Mouse (Mus musculus): ENCODE results near the gene Swap70.
"Not testable (repeated sequence)": the region's sequence is repeated elsewhere in the genome, so short reads cannot be mapped to it uniquely, and the experiment has no call there.

Gene Swap70

DNA sequence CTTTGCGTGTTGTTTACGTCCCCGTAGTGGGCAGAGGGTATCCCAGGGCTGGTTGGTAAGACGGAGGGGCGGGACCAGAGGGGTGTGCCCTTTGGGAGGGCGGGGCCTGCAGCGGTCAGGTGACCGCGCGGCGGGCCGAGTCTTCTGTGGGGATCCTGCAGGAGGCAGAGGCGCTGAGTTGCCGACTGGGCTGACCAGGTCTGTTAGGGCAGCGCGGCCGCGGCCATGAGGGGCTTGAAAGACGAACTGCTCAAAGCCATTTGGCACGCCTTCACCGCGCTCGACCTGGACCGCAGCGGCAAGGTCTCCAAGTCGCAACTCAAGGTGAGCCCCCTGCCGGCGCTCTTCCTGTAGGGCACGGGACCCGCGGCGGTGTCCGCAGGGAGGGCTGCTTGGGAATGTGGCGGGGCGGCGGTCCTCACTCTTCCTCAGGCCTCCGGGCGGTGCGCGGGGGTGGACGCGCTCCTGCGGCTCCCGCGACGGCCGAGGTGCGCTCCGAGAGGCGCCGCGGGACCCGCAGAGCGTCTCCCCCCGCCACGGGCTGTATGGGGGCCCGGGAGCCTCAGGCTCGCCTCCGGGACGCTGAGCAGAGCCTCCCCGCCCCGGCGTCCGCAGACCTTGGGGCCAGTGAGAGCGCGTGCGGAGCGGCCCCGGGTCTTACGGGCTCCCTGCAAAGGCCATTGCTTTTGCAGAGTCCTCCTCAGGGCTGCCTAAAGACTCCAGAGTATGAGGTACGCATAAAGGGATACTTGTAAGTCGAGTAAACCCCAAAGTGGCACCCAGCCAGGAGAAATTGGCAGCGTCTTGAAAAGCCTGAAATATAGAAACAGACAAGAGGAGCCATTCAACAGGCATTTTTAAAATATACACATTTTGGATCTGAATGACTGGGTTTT is at the start of gene Swap70:
Swap70 (plus strand) TSS at position 126 of the 896 bp plus-strand sequence.
- DNase-seq (ENCODE audit: low spot score in 2 of 2): peak; percentile 7 to 52

DNA sequence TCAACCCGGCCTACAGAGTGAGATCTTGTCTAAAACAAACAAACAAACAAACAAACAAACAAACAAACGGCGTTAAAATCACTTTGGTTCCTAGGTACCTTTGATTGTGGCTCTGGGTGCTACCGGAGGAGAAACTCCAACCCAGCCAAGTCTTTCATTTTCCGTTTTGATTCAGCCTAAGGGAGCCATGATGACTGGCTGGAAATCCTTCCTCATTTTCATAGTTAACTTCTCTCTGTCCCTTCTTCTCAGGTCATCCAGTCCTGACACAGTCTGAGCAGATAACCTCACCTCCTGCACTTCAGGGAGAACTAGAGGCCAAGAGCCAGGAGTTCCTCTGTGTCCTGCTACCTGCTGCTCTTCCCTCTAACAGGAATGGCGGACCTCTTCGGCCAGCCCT is 42.3 kb upstream of the Swap70 start:
- no peak for DNase-seq (ENCODE audit: low spot score in 2 of 2)

DNA sequence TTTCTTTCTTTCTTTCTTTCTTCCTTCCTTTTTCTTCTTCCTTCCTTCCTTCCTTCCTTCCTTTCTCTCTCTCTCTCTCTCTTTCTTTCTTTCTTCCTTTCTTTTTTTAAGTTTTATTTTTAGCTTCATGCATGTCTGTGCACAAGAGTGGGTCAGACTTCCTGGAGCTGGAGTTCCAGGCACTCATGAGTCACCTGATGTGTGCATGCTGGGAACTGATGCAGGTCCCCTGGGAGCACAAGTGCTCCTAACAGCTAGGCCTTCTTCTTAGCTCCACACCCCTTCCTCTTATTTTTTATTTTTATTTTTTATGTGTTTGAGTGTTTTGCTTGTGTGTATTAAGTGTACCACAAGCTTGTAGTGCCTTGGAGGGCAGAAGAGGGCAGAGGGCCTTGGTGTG is 40.9 kb upstream of the Swap70 start:
- DNase-seq (ENCODE audit: low spot score in 2 of 2): no peak

DNA sequence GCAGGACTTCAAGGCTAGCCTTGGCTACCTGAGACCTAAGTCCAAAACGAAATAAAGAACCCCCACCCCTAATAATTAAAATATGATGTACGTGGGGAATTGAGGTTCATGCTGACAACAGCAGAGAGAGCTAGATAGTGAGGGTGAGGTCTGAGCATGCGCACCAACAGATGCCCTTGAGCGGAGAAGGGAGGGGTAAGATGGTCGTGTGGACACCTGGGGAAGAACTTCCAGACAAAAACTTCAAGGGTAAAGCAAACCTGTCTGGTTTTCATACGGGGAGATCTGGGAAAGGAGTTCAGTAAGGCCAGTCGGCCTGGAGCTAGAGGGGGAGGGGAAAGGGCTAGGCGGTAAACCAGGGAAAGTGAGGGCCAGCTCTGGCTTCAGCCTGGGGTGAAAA is 40.1 kb upstream of the Swap70 start:
- DNase-seq (ENCODE audit: low spot score in 2 of 2): no peak

DNA sequence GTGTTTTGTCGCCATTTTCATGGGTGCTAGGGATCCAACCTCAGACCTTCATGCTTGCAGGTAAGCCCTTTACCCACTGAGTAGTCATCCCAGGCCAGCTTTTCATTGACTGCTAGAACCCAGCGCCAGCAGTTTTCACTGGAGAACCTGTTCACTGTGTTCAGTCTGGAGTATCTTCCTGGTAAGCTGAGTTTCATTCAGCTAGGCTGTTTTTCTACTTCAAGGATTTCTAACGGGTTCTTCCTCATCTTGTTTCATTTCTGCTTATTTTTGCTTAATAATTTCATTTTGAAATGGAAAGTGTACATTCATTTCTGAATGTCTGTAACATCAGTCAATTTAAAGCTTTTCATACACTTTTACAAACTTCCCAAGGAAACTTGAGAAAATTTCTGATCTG is 36.9 kb upstream of the Swap70 start:
- DNase-seq (ENCODE audit: low spot score in 2 of 2): no peak

DNA sequence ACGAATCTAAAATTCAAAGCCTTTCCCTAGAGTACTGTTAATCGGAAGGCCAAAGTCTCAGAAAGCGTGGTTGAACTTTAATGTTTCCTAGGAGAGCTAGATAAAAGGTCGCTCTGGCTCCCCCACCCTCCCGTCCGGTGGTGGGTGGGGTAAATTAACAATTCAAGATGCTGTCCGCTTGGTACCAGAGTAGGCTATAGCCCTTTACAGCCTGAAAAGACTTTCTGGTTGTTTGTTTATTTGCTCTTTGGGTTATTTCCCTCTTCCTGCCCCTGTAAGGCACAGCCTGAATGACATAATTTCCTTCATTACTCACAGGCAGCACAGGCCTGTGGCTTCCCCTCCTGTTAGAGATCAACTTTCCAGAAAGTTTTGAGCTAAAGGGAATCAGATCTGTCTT is 31.6 kb upstream of the Swap70 start:
- no peak for DNase-seq (ENCODE audit: low spot score in 2 of 2)

DNA sequence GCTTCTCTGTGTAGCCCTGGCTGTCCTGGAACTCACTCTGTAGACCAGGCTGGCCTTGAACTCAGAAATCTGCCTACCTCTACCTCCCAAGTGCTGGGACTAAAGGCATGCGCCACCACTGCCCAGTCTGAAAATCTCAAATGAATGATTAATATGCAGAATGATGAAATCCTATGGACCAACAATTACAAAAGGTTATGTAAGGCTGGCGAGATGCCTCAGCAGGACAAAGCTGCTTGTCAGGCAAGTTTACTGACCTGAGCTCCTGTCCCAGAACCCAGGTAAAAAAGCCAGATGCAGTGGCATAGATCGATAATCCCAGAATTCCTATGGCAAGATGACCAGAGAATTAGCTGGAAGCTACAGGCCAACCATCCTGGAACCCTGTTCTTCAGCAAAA is 28.3 kb upstream of the Swap70 start:
- no peak for DNase-seq (ENCODE audit: low spot score in 2 of 2)

DNA sequence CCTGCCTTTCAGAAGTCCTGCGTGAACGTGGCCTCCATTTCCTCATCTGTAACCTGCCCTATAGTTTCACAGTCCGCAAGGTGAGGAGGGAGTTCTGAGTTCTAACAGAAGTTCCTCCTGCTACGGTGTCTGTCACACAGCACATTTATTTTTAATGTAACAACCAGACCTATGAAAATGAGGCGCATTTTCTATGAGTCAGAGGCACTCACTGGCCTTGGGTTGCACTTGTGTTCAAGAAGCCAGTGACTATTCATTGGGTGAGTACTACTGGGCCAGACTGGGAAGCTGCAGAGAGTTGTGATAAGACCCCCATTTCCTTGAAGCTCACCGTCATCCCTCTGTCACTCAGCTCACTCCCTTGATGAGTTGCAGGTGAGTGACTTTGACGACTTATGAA is 24.3 kb upstream of the Swap70 start:
- no peak for DNase-seq (ENCODE audit: low spot score in 2 of 2)

DNA sequence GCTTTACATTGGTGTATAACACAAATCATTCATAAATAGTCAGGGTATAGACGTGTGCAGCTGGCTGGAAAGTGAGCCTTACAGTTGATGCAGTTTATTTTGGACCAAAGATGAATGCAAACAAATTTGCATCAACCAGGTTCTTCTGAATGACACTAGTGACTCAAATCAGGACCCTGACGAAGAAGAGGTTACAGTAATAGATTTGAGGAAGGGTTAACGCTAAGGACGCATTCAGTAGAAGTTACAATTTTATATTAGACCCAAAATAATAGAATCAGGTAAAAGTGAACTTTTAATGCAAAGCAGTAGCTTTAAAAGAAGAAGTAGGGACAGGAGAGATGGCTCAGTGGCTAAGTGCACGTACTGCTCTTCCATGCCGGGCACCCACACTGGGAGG is 19.6 kb upstream of the Swap70 start:
- DNase-seq (ENCODE audit: low spot score in 2 of 2): no peak

DNA sequence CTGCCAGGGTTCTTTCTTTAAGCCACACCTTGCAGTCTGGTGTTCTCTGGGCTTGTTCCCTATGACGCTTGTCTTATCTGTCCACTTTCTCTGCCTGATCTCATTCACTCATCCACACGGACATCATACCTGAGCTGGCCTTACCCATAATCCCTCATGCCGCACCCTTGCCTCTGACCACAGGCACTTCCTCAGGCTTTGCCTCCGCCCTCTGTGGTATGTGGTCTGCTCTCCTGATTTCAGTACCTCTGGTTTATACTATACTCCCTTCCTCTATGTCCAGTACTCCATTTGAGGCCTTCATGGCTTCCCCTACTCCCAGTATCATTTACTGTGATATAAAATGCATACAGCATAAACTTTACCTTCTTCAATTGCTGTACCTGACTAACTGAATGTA is 17.3 kb upstream of the Swap70 start:
- DNase-seq (ENCODE audit: low spot score in 2 of 2): no peak

DNA sequence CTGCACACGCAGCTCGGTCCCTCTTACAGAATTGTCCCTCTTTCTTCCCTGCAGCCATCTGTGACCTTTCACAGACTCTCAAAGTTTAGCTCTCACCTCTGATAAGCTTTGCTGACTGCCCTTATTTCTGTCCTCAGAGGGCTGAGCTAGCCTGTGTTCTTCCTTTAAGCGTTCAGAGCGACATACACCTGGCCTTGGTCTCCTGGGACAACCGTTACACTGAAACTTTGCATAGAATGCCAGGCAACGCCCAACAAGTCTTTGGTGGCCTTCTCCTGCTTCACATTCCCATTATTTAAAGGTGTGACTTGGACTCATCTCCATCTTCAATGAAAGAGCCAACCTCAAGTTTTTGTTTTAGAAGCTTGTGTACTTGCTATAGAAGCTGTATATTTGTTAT is 13.2 kb upstream of the Swap70 start:
- DNase-seq (ENCODE audit: low spot score in 2 of 2): no peak

DNA sequence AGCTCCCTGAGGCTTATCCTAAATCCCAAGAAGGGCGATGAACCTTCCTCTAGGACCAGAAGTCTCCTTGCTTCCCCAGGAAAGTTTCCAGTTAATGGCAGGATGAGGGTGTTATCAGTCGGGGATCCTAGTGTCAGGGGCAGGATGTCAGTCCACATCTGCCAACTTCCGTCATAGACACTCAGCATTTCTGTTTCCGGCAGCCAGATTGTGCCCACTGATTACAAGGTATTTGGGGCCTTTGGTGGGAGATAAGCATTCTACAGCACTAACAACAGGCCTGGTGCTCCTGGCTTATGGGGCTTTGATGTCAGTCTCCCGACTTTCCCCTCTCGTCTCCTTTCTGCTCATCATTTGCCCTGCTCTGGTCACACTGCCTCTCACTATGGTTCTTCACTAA is 12.1 kb upstream of the Swap70 start:
- DNase-seq (ENCODE audit: low spot score in 2 of 2): no peak

DNA sequence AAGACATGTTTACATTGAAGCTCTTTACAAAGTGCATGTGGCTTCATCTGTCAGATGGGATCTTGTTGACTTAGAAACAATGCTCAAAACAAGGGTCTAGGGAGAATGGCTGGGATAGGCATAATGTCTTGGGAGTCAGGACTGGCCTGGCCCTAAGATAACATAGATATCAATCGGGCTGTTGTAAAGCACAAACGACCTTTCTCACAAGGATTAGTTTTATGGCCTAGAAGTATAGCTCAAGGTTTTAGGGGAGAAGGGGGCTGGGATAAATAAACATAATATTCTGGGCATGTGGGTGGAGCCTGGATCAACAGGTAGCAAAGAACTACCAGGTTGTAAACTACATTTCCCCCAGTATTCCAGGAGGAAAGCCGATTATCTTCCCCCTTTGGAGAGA is 10.5 kb upstream of the Swap70 start:
- no peak for DNase-seq (ENCODE audit: low spot score in 2 of 2)

DNA sequence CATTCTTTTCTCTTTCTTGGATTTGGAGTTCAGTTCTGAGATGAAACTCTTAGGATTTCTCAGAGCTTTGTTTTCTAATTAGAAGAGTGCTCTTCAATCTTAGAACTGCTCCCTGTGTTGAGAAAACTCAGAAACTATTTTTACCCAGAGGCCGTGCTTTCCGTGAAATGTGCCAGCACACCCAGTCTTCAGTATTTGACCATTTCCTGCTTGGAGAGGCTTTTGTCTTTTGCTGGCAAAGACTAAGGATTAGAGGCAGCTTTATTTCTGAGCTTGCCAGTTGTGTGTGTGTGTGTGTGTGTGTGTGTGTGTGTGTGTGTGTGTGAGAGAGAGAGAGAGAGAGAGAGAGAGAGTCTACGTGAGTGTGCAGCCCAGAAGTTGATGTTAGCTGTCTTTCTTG is 6.6 kb upstream of the Swap70 start:
- no peak for DNase-seq (ENCODE audit: low spot score in 2 of 2)

DNA sequence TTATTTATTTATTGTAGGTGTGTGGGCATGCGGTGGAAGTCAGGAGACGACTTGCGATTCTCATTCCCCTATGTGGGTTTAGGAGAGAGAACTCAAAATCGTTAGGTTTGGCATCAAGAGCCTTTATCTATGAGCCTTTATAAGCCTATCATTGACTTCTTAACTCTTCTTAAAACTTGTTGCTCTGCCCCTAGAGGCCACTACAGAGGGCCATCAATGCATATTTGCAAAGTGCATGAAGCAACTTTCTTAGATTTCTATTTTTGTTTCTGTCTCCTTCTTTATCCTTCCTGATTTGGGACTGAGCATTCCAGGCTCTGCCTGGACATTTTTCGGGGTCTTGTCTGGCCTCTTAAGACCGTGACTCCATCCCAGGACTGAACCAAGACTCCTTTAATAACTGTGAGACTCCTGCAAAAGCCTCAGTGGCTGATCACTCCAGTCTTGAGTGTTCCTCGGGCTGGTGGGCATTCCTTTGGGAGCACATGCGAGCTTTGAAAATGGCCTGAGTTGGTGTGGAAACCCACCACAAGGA is 393 bp upstream of the Swap70 start:
- no peak for DNase-seq (ENCODE audit: low spot score in 2 of 2)

DNA sequence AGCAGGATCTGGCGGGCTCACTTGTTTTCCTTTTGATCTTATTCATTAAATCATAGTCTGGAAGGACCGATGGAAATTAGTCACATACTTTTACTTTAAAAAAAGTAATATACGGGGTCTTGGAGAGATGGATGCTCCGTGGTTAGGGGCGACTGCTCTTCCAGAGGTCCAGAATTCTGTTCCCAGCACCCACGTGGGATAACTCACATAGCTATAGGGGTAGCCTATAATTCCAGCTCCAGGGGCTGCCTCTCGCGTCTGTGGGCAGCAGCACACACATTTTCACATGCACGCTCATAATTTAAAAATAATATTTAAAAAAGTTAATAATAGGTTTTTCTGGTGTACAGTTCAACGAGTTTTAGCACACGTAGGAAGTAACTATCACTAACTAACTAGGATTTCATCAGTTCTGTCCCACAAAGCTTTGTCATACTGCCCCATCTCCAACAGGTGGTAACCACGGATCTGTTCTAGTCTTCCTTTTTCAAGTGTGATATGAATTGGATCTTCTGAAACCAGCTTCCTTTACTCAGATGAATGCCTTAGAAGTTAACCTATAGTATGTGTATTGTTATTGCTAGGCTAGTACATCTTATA is 1.2 kb downstream of the Swap70 start:
- DNase-seq (ENCODE audit: low spot score in 2 of 2): no peak

DNA sequence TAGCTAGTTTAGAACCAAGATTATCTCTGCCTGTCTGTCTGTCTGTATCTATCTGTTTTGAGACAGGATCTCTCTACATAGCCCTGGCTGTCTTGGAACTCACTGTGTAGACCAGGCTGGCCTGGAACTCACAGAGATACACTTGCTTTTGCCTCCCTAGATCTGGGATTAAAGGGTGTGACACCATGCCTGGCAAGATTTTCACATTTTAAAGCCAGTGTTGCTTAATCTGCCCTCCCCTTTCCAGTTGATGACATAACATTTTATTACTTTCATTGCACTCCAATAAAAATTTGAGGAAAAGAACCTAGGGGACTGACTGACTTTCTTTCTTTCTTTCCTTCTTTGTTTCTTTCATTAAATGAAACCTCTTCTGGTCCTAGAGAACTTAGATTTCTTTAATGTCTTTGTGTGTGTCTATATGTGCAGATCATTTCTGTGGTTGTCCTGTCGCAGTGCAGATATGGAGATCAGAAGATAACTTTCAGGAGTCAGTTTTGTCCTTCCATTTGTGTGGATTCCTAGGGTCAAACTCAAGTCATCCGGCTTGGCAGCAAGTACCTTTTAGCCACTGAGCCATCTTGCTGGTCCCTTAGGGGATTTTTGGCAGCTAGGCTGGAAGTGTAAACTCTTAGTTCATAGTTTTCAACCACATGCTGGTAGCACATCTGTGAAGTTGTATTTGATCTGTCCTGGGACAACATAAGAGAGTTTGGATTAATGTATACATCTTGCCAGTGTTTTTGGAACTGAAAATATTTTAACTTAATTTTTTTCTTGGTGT is 2.4 kb downstream of the Swap70 start:
- DNase-seq (ENCODE audit: low spot score in 2 of 2): no peak

DNA sequence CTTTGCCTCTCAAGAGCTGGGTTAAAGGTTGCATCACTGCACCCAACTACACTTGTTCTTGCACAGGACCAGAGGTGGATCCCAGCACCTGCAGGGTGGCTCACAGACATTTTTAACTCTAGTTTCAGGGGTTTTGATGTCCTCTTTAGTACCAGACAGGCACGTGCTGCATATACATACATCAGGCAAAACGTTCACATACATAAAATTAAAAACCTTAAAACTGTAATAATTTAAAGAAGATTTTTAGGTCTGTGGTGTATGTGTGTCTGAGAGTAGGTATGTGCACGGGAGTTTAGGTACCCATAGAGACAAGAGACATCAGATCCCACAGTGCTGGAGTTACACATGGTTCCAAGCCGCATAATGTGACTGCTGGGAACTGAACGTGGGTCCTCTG is 5.0 kb downstream of the Swap70 start:
- DNase-seq (ENCODE audit: low spot score in 2 of 2): no peak

DNA sequence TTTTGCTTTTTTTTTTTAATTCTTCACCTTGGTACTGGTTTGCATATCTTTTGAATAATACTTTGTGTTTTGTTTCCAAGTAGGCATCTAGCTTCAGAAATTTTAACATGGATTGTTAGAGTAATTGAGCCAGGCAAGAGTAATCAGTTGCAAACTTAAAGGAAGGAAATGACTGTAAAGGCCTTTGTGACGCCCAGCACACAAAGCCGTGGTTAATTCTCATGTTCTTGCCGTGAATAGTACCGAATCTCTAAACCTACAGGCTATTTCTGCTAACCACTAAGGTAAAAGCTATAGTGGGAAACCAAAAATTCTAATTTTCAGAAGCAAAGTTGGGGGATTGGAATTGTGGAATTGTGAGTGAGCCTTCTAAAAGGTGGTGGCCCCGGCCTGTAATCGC is 8.5 kb downstream of the Swap70 start:
- DNase-seq (ENCODE audit: low spot score in 2 of 2): no peak

DNA sequence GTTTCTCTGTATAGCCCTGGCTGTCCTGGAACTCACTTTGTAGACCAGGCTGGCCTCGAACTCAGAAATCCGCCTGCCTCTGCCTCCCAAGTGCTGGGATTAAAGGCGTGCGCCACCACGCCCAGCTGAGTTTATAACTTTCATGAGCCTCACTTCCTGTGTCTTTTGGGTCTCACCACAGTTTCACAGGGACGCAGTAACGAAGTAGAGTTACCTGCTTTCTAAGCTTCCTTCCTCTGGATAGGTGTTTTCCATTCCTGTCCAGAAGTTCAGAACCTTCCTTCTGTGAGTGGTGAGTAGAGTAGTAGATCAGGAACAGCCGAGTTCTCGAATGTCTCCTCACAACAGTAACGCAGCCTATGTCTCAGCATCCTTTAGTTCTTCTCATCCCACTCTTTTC is 9.6 kb downstream of the Swap70 start:
- not testable (repeated sequence) for DNase-seq (ENCODE audit: low spot score in 2 of 2)

DNA sequence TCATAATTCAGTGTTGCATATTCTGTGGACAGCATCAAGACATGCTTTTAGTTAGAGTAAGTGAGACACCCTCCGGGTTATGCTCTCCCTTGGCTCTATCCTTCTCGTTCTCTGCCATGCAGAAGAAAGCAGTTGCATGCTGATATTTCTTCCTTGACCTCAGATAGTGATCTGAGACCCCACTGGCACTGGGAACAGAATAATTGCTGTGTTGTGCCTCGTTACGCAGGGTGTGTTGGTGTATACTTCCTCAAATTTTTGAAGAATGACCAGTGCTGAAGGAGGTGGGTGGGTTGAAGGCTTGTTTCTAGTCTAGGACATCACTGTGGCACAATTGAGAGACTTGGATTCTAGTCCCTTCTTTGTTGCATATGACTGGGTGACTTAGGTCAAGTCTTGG is 14.6 kb downstream of the Swap70 start:
- DNase-seq (ENCODE audit: low spot score in 2 of 2): no peak

DNA sequence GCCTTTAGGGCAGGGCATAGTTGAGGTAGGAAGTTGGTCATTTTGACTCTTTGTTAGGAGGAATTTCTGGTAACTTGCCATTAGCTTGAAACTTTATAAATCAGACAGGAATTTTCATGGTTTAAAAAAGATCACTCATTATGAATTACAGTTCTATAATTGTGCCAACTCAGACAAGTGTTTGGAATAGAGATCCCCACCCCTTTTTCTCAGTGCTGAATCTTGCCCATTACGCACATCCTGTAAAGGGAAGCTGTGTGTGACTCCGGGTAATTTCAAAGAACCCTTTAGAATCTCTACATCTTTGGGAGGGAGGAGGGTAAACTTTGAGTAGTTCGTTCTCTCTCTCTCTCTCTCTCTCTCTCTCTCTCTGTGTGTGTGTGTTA is 15.9 kb downstream of the Swap70 start:
- no peak for DNase-seq (ENCODE audit: low spot score in 2 of 2)
